Mouse (Mus musculus): ENCODE data around the gene Upp2. TPM values are rescaled to one million over a fixed set of nuclear protein-coding genes. Genes with fewer than 3 reads are reported as not detected.

The Upp2 gene
- polyA plus RNA-seq, 1 experiment = 4.9 TPM

GRCm38 (mm10) chr2:58551866-58552265 lies 15.2 kb upstream of the Upp2 start:
- DNase-seq (ENCODE audit: low read depth) = no peak

- no peak for DNase-seq (ENCODE audit: low read depth)
These were observed 14.8 kb upstream of the Upp2 start for GRCm38 (mm10) chr2:58552296-58552695.

GRCm38 (mm10) chr2:58557045-58557845 lies 9.9 kb upstream of the Upp2 start:
- DNase-seq (ENCODE audit: low read depth) = no peak

- no peak for DNase-seq (ENCODE audit: low read depth)
These were observed 5.0 kb upstream of the Upp2 start for GRCm38 (mm10) chr2:58562137-58562536.

- DNase-seq (ENCODE audit: low read depth) = no peak
These were observed 1.8 kb upstream of the Upp2 start for GRCm38 (mm10) chr2:58565267-58565666.

GRCm38 (mm10) chr2:58566049-58566409 lies 1.1 kb upstream of the Upp2 start:
- DNase-seq (ENCODE audit: low read depth) = no peak

GRCm38 (mm10) chr2:58566410-58567065 lies 560 bp upstream of the Upp2 start:
- DNase-seq (ENCODE audit: low read depth) = no peak

GRCm38 (mm10) chr2:58567866-58568719 lies 995 bp downstream of the Upp2 start:
- DNase-seq (ENCODE audit: low read depth) = no peak

GRCm38 (mm10) chr2:58568841-58569645 lies 1.9 kb downstream of the Upp2 start:
- peak; percentile 84 for DNase-seq (ENCODE audit: low read depth)

- DNase-seq (ENCODE audit: low read depth) = no peak
These were observed 7.1 kb downstream of the Upp2 start for GRCm38 (mm10) chr2:58574167-58574566.

- no peak for DNase-seq (ENCODE audit: low read depth)
These were observed 19.2 kb downstream of the Upp2 start for GRCm38 (mm10) chr2:58586311-58586710.

- DNase-seq (ENCODE audit: low read depth) = no peak
These were observed 22.5 kb downstream of the Upp2 start for GRCm38 (mm10) chr2:58589637-58590036.

GRCm38 (mm10) chr2:58590055-58590454 lies 23.0 kb downstream of the Upp2 start:
- DNase-seq (ENCODE audit: low read depth) = no peak

- no peak for DNase-seq (ENCODE audit: low read depth)
These were observed 28.3 kb downstream of the Upp2 start for GRCm38 (mm10) chr2:58595350-58595749.

GRCm38 (mm10) chr2:58596774-58597342 lies 29.8 kb downstream of the Upp2 start:
- DNase-seq (ENCODE audit: low read depth) = no peak

GRCm38 (mm10) chr2:58597556-58597955 lies 30.5 kb downstream of the Upp2 start:
- DNase-seq (ENCODE audit: low read depth) = no peak

GRCm38 (mm10) chr2:58599639-58600038 lies 32.5 kb downstream of the Upp2 start:
- no peak for DNase-seq (ENCODE audit: low read depth)

GRCm38 (mm10) chr2:58601382-58601781 lies 34.3 kb downstream of the Upp2 start:
- DNase-seq (ENCODE audit: low read depth) = no peak

- no peak for DNase-seq (ENCODE audit: low read depth)
These were observed 36.3 kb downstream of the Upp2 start for GRCm38 (mm10) chr2:58603379-58603778.

- no peak for DNase-seq (ENCODE audit: low read depth)
These were observed 37.7 kb downstream of the Upp2 start for GRCm38 (mm10) chr2:58604791-58605190.

GRCm38 (mm10) chr2:58613720-58614119 lies 46.6 kb downstream of the Upp2 start:
- DNase-seq (ENCODE audit: low read depth) = no peak
